Mouse (Mus musculus) urinary bladder, adult 18-20 months (tissue): ENCODE measurements around the gene Rbm33.

ENCODE experiments used
- DNase-seq, 2 experiments: peaks; one replicate each; pipeline ENCODE4 v3.0.0; 2022; ENCODE audit warnings: low spot score in 2 of 2, mixed read lengths in 2 of 2

Gene Rbm33

DNA sequence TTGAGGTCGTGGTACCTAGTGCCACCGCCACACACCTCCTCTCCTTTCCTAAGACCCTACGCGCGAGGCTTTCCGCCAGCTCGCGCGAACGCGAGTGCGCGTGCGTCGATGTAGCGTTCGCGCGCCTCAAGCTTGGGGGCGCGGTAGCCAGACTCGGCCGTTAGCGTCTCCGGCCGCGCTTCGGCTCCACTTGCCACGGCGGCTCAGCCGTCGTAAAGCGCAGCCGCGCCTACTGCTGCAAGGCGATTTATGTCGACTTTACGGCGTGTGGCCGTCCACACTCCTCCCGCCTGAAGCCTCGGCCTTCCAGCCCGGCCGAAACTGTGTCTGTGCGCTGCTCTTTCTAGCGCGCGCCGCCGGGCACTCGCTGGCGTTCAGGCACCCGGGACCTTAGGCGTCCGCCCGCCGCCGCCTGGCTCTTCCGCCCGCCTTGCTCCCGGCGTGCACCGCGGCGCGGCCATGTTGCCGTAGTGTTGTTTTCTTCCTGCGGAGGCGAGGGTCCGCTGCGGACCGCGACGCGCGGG, at the start of gene Rbm33:
TSS of gene Rbm33 (plus strand) at position 400 of the 524 bp plus-strand sequence.
- peak; percentile 72 to 84 for DNase-seq

DNA sequence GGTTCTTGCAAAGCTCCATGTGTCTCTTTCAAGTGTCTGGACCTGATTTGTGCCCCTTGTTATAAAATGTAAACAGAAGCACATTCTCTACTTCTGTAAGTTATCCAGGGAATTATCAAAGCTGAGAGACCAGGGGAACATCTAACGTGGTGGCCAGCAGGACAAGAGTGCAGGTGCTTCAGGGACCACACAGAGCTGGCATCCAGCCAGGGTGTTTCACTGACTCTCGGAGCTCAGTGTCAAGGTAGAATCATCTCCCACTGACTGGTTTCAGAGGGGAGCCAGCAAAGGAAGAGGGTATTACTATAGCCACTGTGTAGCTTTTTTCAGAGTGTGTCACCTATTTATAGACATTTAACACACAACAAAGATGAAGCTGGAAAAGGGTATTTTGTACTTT, 49.3 kb upstream of the Rbm33 start:
- no peak for DNase-seq

DNA sequence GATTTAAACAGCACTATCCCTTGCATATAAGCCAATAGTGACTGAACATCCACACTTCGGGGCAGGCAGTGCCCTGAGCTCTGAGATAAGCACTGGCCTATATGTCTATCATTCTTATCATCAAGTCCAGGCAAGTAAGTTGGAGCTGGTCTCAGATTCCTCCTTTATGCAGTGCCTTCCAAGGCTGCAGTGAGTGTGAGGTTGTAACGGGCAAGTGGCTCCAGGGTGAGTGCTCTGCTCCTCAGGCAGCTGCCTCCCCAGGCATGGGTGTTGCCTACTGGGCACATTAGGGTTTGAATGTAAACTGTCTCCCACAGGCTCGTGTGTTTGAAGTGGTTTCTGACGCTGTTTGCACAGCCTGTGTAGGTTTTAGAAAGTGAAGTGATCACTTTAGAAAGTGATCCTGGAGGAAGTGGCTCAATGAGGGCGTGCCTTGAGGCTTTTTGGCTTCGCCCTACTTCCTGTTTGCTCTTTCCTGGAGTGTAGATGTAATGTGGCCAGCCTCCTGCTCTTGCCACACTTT, 47.4 kb upstream of the Rbm33 start:
- no peak for DNase-seq

DNA sequence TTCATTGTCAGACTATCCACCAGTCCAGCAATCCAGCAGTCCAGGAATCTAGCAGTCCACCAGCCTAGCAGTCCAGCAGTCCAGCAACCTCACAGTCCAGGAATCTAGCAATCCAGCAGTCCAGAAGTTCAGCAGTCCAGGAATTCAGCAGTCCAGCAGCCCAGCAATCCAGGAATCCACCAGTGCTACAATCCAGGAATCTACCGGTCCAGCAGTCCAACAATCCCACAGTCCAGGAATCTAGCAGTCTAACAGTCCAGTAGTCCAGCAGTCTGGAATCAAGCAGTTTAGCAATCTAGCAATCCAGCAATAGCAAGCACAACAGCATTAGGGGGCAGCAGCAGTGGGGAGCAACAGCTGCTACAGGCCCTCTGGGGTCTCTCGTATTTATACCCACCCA, 44.1 kb upstream of the Rbm33 start:
- no peak for DNase-seq

DNA sequence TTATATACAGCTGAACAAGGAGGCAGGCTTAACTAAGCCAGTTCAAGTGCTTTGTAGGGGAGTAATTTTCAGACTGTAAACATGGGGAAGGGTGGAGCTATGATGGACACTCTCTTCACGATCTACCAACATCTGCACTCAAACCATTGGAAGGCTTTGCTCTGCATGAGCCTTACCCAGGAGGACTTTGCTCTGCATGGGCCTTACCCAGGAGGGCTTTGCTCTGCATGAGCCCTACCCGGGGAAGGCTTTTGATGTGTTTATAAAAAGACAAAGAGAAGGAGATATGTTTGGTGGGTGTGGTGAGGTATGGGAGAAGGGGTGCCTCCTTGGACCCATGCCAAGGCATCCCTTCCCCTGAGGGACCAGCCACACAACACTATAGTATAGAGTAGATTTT, 39.6 kb upstream of the Rbm33 start:
- DNase-seq: no peak

DNA sequence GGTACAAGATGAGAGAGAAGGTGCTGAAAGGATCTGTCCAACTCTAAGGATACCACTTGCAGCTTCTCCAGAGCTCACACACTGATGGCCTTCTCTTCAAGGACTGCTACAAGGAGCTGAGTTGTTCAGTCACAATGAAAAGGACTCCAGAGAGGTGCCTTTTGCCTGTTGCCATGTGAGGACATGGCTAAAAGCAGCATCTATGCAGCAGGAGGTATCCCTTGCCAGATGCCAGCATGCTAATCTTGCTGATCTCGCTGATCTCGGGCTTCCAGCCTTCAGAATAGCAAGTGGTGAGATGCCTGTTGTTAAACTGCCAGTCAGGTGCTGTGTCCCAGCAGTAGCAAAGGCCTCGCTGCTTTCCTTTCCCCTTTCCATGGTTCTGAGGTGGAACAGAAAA, 27.8 kb upstream of the Rbm33 start:
- no peak for DNase-seq

DNA sequence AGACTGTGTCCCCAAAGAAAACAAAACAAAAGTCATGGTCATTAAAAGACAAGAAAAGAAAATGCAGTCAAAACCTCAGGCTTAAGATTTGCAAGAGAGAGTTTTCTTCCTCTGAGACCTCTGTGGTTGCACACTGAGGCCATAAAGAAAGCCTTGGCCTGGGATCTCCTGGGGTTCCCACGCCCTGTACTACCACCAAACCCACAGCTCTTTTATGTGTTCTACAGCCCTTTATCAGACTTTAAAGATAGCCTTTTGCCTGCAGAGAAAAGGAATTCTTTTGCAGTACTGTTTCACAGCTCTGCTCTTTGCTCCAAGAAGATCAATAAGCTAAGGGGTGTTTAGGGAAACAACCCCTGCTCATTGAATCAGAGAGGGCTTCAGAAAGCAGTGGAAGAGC, 26.3 kb upstream of the Rbm33 start:
- no peak for DNase-seq

DNA sequence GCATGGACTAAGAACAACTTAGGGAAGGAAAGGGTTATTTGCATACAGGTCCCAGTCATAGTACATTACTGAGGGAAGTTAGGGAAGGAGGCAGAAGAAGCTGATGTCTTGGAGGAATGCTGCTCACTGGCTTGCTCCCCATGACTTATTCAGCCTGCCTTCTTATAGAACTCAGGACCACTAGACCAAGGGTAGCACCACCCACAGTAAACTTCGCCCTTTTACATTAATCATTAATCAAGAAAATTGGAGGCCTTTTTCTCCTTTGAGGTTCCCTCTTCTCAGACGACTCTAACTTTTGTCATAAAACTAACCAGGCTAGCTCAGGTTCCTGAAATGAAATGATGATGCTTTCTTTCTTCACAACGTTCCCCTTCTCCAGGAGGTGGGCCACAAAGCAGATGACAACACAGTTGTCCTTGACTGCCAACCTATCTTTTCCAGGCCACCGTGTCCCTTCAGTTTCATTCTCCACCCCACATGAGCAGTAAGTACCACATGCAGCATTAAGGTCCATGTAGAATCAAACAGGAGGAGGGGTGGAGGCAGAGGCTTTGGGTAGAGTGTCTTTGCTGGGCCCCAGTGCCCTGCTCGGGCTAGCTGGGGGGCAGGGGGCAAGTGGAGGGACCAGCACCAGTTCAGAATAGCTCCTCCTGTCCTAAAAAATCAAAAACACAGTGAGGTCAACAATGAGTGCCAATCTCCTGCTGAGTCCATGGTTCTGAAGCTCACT, 25.6 kb upstream of the Rbm33 start:
- DNase-seq: no peak

DNA sequence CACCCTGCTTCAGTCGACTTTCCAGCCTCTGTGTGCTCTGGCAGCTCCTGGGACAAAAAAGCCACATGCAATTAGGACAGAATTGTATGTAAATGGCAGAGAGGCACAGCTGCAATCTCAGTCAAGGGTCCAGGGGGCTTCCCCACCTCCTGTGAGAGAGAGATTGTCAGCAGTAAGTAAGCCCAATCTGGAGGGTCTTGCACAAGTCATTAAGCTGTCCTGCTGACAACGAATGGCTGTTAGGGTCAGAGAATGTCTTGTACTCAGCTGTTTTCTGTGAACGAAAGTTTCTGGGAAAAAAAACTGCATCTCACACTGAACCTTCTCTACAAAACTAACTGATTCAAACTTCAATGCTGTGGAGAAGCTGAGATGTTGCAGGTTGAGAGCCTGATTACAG, 24.6 kb upstream of the Rbm33 start:
- no peak for DNase-seq

DNA sequence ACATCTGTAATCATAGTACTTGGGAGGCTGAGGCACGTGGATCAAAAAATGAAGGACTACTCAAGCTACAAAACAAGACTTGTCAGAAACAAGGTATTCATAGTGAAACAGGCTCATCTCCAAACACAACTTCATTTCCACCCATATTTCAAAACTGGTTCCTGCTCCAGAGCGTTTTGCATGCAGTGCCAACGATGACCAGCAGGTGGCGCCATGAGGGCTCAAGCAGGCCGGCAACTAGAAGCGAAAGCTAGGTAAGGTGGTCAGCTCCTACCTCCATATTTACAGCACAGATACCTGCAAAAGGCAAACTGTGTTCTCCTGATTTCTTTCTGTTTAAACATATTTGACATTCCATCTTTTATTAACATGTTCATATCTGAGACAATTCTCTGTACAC, 22.9 kb upstream of the Rbm33 start:
- DNase-seq: peak; percentile 64 to 91

DNA sequence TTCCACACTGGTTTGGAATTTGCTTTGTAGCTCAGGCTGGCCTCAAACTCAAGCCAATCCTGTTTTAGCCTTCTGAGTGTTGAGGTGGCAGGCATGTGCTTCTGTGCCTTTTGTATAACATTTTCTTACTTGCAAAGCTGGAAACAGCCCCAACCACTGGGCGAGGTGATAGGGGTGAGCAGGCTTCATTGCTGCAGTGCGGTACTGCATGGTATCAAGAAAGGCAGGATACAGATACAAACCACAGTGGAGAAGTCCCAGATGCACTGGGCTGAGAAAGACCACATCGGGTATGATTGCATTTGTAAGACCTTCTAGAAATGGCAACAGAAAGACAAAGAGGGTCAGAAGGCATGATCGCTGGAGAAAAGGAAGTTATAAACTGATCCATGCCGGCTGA, 18.8 kb upstream of the Rbm33 start:
- no peak for DNase-seq

DNA sequence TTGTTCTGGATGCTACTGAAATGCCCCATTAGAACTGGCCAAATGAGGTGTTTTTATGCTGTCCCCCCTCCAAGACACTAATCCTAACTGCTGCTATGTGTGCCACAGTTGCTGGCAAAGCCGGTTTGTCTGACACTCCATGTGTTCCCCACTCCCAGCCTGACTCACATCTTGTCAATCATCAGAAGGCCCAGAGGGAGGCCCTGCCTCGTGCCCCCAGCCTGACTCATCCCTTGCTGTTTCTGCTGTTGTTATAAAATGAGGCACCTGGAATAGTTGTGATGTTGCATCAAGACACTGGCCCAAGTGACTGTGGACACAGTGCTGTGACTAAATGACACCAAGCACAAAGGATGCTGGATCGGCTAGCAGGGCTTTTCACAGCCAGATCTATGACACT, 18.2 kb upstream of the Rbm33 start:
- no peak for DNase-seq

DNA sequence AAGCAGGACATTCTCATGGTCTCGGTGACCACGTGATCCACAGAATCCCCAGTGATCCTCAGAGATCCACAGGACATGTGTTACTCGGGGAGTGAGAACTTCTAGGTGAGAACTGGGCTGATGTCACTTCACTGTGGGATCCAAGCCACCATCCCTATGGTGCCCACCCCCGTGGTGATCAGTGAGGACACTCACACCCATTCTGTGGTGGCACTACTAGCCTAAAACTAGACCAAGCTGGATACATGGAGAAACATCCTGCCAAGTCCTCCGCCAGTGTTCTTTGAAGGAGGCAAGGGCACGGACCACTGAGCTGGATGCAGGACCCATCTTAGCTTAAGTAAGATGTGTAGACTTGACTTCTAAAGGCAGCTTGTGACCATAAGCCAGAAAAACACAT, 17.6 kb upstream of the Rbm33 start:
- DNase-seq: no peak

DNA sequence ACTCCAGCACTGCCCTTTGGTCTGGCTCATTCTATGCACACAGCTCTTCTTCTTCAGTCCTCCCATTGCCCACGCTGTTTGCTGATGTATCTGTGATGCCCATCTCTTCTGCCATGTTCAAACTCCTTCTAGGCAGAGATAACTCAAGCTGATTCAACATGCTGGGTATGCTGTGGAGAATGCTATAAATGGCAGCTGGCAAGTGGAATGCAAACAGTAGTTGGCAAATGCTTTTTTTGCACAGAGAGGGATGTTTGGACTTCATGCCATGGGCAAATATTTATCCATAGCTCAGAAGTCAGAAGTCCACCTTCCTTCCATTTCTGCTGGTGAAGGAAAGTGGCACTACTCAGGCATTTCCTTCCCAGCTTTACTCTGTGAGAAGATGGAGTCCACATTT, 14.2 kb upstream of the Rbm33 start:
- no peak for DNase-seq

DNA sequence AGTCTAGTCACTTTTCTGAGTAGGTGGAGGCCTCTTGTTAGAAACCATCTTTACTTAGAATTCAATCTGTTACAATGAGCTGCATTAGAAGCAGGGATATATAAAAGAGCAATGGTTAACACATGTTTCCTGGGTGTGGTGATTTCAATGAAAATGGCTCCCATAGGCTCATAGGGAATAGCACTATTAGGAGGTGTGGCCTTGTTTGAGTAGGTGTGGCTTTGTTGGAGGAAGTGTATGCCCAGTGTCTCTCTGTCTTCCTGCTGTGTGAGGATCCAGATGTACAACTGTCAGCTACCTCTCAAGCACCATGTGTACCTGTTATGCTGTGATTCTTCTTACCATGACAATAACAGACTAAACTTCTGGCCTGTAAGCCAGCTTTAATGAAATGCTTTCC, 12.4 kb upstream of the Rbm33 start:
- DNase-seq: no peak

DNA sequence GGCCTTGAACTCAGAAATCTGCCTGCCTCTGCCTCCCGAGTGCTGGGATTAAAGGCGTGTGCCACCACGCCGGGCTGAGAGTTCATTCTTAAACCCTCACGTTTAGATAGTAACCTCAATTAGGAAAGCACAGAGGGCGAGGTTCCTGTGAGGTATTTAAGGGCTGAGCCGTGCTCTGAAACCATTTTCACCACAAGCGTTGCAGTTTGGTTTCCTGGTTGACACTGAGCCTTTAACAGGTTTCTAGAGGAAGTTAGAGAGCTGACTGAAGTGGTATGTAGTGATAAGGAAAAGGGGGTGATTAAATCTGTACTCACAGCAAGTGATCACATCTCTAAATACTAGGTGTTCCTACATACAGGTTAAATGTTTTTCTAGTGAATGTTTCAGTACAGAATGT, 1.4 kb upstream of the Rbm33 start:
- DNase-seq: no peak

DNA sequence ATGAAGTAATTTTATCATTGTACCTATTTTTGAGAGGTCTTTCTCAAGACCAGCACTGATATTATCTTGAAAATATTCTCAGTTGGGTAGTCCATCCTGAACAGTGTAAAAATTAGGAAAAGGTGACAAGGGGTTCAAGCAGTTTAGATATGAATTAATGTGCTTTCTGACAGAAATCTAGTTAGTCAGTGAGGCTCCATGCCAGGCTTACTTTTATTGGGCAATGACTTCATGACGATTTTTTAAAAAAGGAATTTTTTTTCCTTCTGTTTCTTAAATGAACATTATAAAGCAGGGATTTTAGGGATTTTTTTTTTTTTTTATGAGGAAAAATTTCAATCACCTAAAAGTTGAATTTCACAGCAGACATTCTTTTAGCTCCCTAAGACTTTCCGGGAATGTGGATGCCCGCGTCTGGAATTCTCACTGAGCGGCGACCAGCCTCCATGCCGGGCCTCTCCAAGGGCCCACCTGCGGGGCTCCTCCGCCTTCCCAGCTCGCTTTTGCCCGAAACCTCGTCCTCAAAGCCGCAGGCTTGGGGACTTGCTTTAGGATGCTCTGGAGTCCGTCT, 685 bp upstream of the Rbm33 start:
- DNase-seq: no peak

DNA sequence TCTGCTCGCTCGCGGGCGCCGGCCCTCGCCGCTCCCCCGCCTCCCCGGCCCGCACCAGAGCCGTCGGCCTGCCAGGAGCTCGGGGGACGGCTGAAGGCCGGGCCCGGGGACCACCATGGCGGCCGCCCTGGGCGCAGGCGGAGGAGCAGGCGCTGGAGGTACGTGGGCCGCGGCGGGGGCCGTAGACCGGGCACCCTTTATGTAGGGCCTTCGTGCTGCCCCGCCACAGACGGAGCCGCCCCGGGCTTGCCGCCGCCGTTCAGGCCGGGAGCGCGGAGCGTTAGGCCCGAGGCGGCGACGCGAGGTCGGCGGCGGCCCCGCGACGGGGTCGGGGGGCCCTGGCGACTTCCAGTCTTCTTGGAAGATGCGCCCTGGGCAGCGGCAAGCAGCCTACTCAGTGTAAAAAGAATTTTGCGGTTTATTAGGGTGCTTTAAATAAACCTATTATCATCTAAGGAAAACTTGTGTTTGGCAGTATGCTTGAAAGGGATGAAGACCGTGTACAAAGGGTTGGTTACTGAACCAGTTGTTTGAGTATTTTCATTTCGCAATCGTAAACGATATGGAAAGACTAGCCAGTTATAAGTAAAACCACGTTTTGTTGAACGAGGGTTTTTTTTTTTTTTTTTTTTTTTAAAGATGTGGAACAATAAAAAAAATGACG, 464 bp downstream of the Rbm33 start:
- peak in 1 of 2 experiments; percentile 1 for DNase-seq

DNA sequence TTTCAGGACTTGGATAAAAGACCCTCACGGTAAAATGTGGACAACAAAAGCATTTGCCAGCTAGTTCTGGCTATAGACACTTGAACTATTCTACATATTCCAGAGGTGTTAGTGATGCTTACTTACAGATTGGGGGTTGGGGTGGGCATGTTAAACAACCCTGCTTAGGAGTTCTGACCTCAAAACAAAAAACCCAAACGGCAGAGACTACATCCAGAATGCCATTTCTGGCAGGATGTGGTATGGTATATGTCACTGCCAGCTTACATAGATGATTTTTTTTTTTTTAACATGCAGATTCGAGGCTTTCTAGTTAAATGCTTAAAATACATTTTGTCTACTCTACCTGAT, 971 bp downstream of the Rbm33 start:
- DNase-seq: no peak

DNA sequence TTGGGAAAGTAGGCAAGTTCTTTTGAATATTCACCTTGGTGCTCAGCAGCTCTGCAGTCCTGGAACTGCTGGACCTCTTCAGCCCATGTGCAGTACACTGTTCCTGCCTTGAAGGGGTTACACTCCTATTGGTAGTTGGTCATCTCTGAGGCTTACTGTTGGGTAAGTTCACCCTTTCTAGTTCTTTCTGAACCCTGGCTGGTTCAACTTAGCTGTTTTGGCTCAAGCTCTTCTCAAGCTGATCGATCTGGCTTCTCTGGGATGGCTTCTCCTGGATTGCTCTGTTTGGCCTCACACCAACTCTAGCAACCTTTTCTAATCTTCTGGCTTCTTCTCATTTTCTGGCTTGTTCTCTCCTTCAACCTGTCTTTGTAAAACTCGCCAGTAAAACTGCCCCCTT, 1.8 kb downstream of the Rbm33 start:
- no peak for DNase-seq

DNA sequence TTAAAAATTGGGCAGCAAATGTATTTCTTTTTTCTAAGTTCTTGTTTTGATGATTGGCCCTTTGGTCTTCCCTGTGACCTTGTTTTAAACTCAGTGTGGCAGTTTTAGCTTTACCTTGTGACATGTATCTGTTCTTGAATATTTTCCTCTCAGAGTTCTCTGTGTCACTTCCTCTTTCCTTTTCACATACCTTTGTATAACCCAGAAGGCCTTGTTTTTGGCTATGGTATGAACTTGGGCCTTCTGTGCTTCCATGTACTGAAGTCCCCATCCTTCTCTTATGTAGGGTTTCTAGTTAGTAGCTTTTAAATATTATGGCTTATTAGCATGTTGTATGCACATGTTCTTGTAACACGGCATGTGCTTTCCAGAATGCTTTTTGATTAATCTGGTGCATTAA, 4.8 kb downstream of the Rbm33 start:
- no peak for DNase-seq

DNA sequence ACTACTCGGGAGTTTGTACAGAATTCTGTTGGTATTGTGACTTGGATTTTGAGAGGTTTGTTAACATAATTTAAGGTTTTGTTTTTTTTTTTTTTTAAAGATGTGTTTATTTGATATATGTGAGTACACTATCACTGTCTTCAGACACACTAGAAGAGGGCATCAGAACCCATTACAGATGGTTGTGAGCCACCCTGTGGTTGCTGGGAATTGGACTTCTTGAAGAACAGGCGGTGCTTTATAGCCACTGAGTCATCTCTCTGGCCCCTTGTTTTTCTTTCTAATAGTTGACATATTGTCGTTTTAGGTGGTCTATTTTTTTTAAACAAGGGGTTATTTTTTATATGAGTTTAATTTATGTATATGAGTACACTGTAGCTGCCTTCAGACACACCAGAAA, 5.3 kb downstream of the Rbm33 start:
- DNase-seq: no peak

DNA sequence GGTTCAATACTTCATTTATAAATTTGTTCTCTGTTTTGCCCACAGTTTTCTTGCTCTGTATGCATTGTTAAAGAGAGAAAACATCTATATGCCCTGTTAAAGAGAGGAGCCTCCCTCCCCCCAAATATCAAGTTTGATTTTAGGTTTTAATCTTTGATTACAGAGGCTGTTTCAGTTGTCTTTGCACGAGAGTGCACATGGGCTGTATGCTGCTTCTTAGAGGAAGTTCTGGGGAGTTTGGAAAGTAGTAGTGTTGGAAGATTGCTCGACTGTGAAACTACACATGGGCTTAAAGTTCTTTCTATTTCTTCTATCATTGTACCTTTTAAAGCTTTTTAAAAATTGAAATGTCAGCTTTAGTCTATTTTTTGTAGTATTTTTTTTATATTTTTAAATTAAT, 6.9 kb downstream of the Rbm33 start:
- DNase-seq: no peak
